ENCODE assay signal across 8 mouse cellular contexts in the genomic region with DNA sequence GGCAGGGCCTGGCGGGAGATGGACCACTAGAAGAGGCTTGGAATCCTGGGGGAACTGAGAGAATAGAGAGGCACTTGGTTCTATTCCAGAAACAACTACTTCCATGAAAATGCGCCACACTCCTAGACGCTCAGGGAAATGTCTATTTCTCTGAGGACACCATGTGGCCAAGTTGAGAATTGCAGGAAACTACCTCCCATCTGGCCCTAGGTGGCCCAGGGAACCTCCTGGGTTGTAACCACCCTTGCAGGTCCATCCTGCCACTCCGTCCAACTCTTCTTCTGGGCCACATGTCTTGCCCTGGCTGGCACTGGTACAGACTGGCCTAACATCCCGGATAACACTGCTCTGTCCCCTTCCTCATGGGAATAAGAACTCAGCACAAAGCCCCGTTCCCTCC. TPM values are rescaled to one million over a fixed set of nuclear protein-coding genes. Genes with fewer than 3 reads are reported as not detected.
DNase-seq lines count a peak whose midpoint lies in the region; ATAC-seq lines count a peak whose summit lies in the region.

No protein-coding gene starts in this region.

- ATAC-seq in hindbrain, embryonic 16.5 days, result no peak
- 0 out of 2 replicates have a peak, but pooled peaks have one; percentile 27 for ATAC-seq in midbrain, embryonic 15.5 days (replicated peaks)

- H3K27me3 ChIP-seq in hindbrain, embryonic 10.5 days (ENCODE audit: insufficient read depth, poor library complexity, severe bottlenecking), result peaks cover 44% of the 10 kb centered on the region
- H3K27me3 ChIP-seq in hindbrain, embryonic 16.5 days (replicated peaks; ENCODE audit: control insufficient read depth, insufficient read depth, low read length), result peaks cover 5% of the 10 kb centered on the region
- H3K27me3 ChIP-seq in midbrain, embryonic 15.5 days (replicated peaks), result peaks cover 9% of the 10 kb centered on the region

- H3K4me3 ChIP-seq in hindbrain, embryonic 10.5 days, result no peak overlapping the region
- H3K4me3 ChIP-seq in hindbrain, embryonic 16.5 days (ENCODE audit: low read length), result no peak overlapping the region
- H3K4me3 ChIP-seq in midbrain, embryonic 15.5 days, result no peak overlapping the region

- 24% methylated on average over 6 of the region's 6 CpGs for WGBS in hindbrain, embryonic 10.5 days
- WGBS in hindbrain, embryonic 16.5 days, result 25% methylated on average over 6 of the region's 6 CpGs
- 24% methylated on average over 6 of the region's 6 CpGs for WGBS in midbrain, embryonic 15.5 days

- H3K36me3 ChIP-seq in hindbrain, embryonic 10.5 days, result no peaks in the 10 kb centered on the region
- no peaks in the 10 kb centered on the region for H3K36me3 ChIP-seq in hindbrain, embryonic 16.5 days (ENCODE audit: control insufficient read depth, insufficient read depth, low read length)
- no peaks in the 10 kb centered on the region for H3K36me3 ChIP-seq in midbrain, embryonic 15.5 days (replicated peaks)

- H3K9ac ChIP-seq in hindbrain, embryonic 16.5 days (ENCODE audit: low read depth, low read length), result no peak overlapping the region
- H3K9ac ChIP-seq in midbrain, embryonic 15.5 days, result no peak overlapping the region

- H3K4me2 ChIP-seq in hindbrain, embryonic 16.5 days (ENCODE audit: low read length), result no peak overlapping the region
- H3K4me2 ChIP-seq in midbrain, embryonic 15.5 days, result no peak overlapping the region

- peak; percentile 65 for DNase-seq in hindbrain, embryonic 10.5 days (ENCODE audit: low spot score)
- DNase-seq in cerebellum, postnatal 14 days, result peak; percentile 79 to 85
- peak; percentile 25 to 42 for DNase-seq in gastrocnemius, adult 8-10 months (ENCODE audit: low spot score in 2 of 2)
- peak; percentile 51 for DNase-seq in kidney, adult 11 months
- DNase-seq in left cerebral cortex, postnatal 36 days (ENCODE audit: low spot score in 2 of 2), result peak; percentile 32 to 59
- peak; percentile 42 to 81 for DNase-seq in spleen, postnatal 4 days (ENCODE audit: low spot score in 2 of 2)

- H3K9me3 ChIP-seq in hindbrain, embryonic 10.5 days, result no peaks in the 10 kb centered on the region
- no peaks in the 10 kb centered on the region for H3K9me3 ChIP-seq in hindbrain, embryonic 16.5 days (ENCODE audit: control insufficient read depth, low read length)
- H3K9me3 ChIP-seq in midbrain, embryonic 15.5 days, result no peaks in the 10 kb centered on the region

- intact Hi-C loops in left cerebral cortex, postnatal 36 days (cut with DNase I), result no loop called here

- H3K4me1 ChIP-seq in hindbrain, embryonic 10.5 days (replicated peaks), result peaks cover 17% of the 10 kb centered on the region
- H3K4me1 ChIP-seq in hindbrain, embryonic 16.5 days (ENCODE audit: control insufficient read depth, insufficient read depth, low read depth, low read length), result no peaks in the 10 kb centered on the region
- no peaks in the 10 kb centered on the region for H3K4me1 ChIP-seq in midbrain, embryonic 15.5 days

- no peak overlapping the region for H3K27ac ChIP-seq in hindbrain, embryonic 10.5 days
- no peak overlapping the region for H3K27ac ChIP-seq in hindbrain, embryonic 16.5 days (ENCODE audit: low read depth, low read length)
- no peak overlapping the region for H3K27ac ChIP-seq in midbrain, embryonic 15.5 days

RNA-seq across cellular contexts. Expression of gene Mesp1, which starts 7.3 kb away (rescaled TPM):
- 0.12 TPM in 1 of 2 replicates, not detected in the other for polyA plus RNA-seq in hindbrain, embryonic 10.5 days (2016; fragmentation: Nextera tagmentation; extraction: Ambion mirVana)
- 0.29 and 0.44 TPM in 2 replicates for polyA plus RNA-seq in hindbrain, embryonic 16.5 days (2015; fragmentation: Nextera tagmentation; extraction: Ambion mirVana)
- total RNA-seq in gastrocnemius, adult 8-10 months (2022), result not detected
- total RNA-seq in left cerebral cortex, postnatal 36 days (2021), result not detected
- polyA plus RNA-seq in midbrain, embryonic 15.5 days (2015; fragmentation: Nextera tagmentation; extraction: Ambion mirVana), result not detected in 2 replicates

RNA-seq across cellular contexts. Expression of gene Mesp2, which starts 24.2 kb away (rescaled TPM):
- 0.37 and 0.55 TPM in 2 replicates for polyA plus RNA-seq in hindbrain, embryonic 10.5 days (2016; fragmentation: Nextera tagmentation; extraction: Ambion mirVana)
- 1.5 and 1.7 TPM in 2 replicates for polyA plus RNA-seq in hindbrain, embryonic 16.5 days (2015; fragmentation: Nextera tagmentation; extraction: Ambion mirVana)
- not detected for total RNA-seq in gastrocnemius, adult 8-10 months (2022)
- 1 to 10 TPM; 1.5 to 1.7 TPM for total RNA-seq in left cerebral cortex, postnatal 36 days (2021)
- polyA plus RNA-seq in midbrain, embryonic 15.5 days (2015; fragmentation: Nextera tagmentation; extraction: Ambion mirVana), result 0.96 and 1.1 TPM in 2 replicates

RNA-seq across cellular contexts. Expression of gene Wdr93, which starts 43.3 kb away (rescaled TPM):
- polyA plus RNA-seq in hindbrain, embryonic 10.5 days (2016; fragmentation: Nextera tagmentation; extraction: Ambion mirVana), result 0.47 and 0.52 TPM in 2 replicates
- 0.51 and 0.52 TPM in 2 replicates for polyA plus RNA-seq in hindbrain, embryonic 16.5 days (2015; fragmentation: Nextera tagmentation; extraction: Ambion mirVana)
- under 1 TPM in 2 of 4 experiments, not detected in 2; 0.11 to 0.13 TPM for total RNA-seq in gastrocnemius, adult 8-10 months (2022)
- under 1 TPM in 1 of 2 experiments, not detected in 1; 0.23 TPM for total RNA-seq in left cerebral cortex, postnatal 36 days (2021)
- polyA plus RNA-seq in midbrain, embryonic 15.5 days (2015; fragmentation: Nextera tagmentation; extraction: Ambion mirVana), result 0.43 and 0.54 TPM in 2 replicates

RNA-seq across cellular contexts. Expression of gene Pex11a, which starts 43.4 kb away (rescaled TPM):
- polyA plus RNA-seq in hindbrain, embryonic 10.5 days (2016; fragmentation: Nextera tagmentation; extraction: Ambion mirVana), result 8.0 and 8.3 TPM in 2 replicates
- 13.2 and 13.6 TPM in 2 replicates for polyA plus RNA-seq in hindbrain, embryonic 16.5 days (2015; fragmentation: Nextera tagmentation; extraction: Ambion mirVana)
- total RNA-seq in gastrocnemius, adult 8-10 months (2022), result 10 to 100 TPM; 12.3 to 17.2 (median 12.7) TPM
- 1 to 10 TPM; 8.4 to 9.7 TPM for total RNA-seq in left cerebral cortex, postnatal 36 days (2021)
- 13.5 and 15.3 TPM in 2 replicates for polyA plus RNA-seq in midbrain, embryonic 15.5 days (2015; fragmentation: Nextera tagmentation; extraction: Ambion mirVana)

RNA-seq across cellular contexts. Expression of gene Plin1, which starts 53.6 kb away (rescaled TPM):
- not detected in 2 replicates for polyA plus RNA-seq in hindbrain, embryonic 10.5 days (2016; fragmentation: Nextera tagmentation; extraction: Ambion mirVana)
- polyA plus RNA-seq in hindbrain, embryonic 16.5 days (2015; fragmentation: Nextera tagmentation; extraction: Ambion mirVana), result 0.19 and 0.46 TPM in 2 replicates
- 10 to 100 TPM in 2 of 4 experiments, 1 to 10 TPM in 2; 1.7 to 34.7 (median 15.1) TPM for total RNA-seq in gastrocnemius, adult 8-10 months (2022)
- total RNA-seq in left cerebral cortex, postnatal 36 days (2021), result not detected
- polyA plus RNA-seq in midbrain, embryonic 15.5 days (2015; fragmentation: Nextera tagmentation; extraction: Ambion mirVana), result 0.27 TPM in 1 of 2 replicates, not detected in the other
